Mouse (Mus musculus) embryonic facial prominence, embryonic 15.5 days (tissue): Measurements from ENCODE around the gene Grm7. TPM values are rescaled to one million over a fixed set of nuclear protein-coding genes. Genes with fewer than 3 reads are reported as not detected.
A peak's percentile ranks its signal among the peaks of the same experiment; 100 is the strongest.

Experiments used
- ATAC-seq: fragments of 200-750 bp; cut with Nextera tagmentation; 2 replicates; pipeline ENCODE4 v1.8.0; 2017; ENCODE audit warnings: low read depth, moderate TSS enrichment; ENCODE audit not compliant: insufficient number of reproducible peaks, low FRiP score, low TSS enrichment
- H3K27ac ChIP-seq: fragments of 300-500 bp; sonication (generic); replicated peaks from 2 replicates; pipeline ENCODE4 v1.5.1; 2015; ENCODE audit warnings: mild to moderate bottlenecking, inconsistent platforms
- H3K27me3 ChIP-seq: fragments of 300-500 bp; sonication (generic); 2 replicates; pipeline ENCODE4 v1.6.1; 2015; ENCODE audit warnings: inconsistent platforms
- H3K36me3 ChIP-seq: fragments of 300-500 bp; sonication (generic); 2 replicates; pipeline ENCODE4 v1.6.1; 2015; ENCODE audit warnings: mild to moderate bottlenecking, inconsistent platforms
- H3K4me1 ChIP-seq: fragments of 300-500 bp; sonication (generic); 2 replicates; pipeline ENCODE4 v1.6.1; 2015; ENCODE audit warnings: inconsistent platforms
- H3K4me2 ChIP-seq: fragments of 300-500 bp; sonication (generic); replicated peaks from 2 replicates; pipeline ENCODE4 v1.6.1; 2015; ENCODE audit warnings: mild to moderate bottlenecking, inconsistent platforms
- H3K4me3 ChIP-seq: fragments of 300-500 bp; sonication (generic); replicated peaks from 2 replicates; pipeline ENCODE4 v1.5.1; 2015; ENCODE audit warnings: mild to moderate bottlenecking, inconsistent platforms
- H3K9ac ChIP-seq: fragments of 300-500 bp; sonication (generic); 2 replicates; pipeline ENCODE4 v1.6.1; 2015; ENCODE audit warnings: inconsistent platforms
- H3K9me3 ChIP-seq: fragments of 300-500 bp; sonication (generic); replicated peaks from 2 replicates; pipeline ENCODE4 v1.6.1; 2016; ENCODE audit warnings: inconsistent platforms
- WGBS: fragments of 180-500 bp; shearing (Covaris S2); methylation state at CpG from one replicate; pipeline ENCODE4 v1.1.7; 2015; 5-methylcytosine and 5-hydroxymethylcytosine counted together
- polyA plus RNA-seq: library from polyadenylated mRNA; unstranded; fragments of >200 nt; fragmentation: Nextera tagmentation; extraction: Ambion mirVana; gene quantifications from 2 replicates; pipeline ENCODE4 v1.2.1, GENCODE M21; 2015

Gene Grm7
- polyA plus RNA-seq, 1 experiment from 2014 or later = 2.4 TPM

DNA sequence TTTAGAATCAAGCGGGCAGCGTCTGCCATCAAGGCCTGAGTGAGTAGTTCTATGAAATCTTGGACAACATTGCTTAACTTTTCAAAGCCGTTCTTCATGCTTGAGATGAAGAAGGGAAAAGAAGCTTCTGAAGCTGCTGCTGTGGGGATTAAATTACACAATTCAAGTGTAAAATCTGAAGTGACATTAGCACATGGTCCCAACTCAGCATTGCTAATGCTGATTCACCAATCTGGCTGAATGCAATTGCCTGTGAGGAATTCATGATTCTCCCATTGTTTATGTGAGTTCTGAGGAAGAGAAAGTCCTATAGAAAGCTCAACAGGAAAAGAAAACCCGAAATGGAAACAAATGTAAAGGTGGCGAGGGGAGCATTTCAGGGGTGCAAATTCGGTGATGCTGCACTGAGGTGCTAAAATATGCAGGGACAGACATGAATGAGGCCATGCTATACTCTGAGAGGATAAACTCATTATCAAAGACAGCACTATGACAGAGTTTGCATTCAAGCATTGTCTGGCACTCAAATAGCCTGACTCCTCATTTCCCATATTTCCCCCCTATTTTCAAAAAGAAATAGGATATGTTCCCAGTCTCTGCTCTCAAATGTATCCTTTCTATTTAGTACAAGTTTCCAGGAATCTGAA is 575.8 kb downstream of the Grm7 start:
- Histone ChIP-seq H3K9ac (no peak overlapping the region), H3K27ac (no peak overlapping the region), H3K9me3 (no peaks in the 10 kb centered on the region), H3K36me3 (no peaks in the 10 kb centered on the region), H3K4me2 (no peak overlapping the region), H3K27me3 (no peaks in the 10 kb centered on the region), H3K4me3 (no peak overlapping the region), H3K4me1 (no peaks in the 10 kb centered on the region)
- WGBS = 71% methylated on average over 6 of the region's 6 CpGs
- ATAC-seq = no peak

DNA sequence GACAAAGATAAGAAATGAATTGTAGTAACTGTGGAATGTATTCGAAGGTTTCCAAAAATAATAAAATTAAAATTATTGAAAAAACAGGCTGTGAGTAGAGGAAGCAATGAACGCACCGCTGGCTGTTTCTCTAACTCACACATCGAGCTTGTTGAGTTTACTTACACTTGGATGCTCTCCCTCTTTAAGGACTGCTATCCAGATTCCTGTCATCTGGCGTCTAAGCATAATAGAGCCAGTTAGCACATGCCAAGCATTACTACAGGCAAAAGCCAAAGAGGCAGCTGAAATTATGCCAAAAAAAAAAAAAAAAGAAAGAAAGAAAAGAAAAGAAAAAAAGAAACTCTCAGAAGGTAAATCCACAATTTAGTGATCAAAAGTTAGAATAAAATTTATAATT is 609.8 kb downstream of the Grm7 start:
- no peak for ATAC-seq

DNA sequence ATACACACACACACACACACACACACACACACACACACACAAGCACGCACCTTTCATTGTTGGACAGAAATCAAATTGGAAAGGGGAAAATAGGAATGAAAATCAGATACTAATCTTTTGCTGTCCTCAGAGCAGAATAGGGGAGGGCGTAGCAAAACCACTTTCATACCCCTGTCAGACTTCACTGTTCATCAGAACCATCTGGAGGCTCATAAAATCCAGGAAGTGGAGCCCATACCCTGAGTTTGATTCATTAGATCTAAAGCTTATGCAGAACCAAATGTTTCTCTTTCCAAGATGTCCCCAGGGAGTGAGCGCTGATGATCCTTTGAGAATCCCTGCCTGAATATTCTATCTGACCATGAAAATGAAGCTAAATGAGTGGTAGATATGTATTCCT is 611.6 kb downstream of the Grm7 start:
- H3K4me2 ChIP-seq = no peak overlapping the region
- ATAC-seq = no peak
- H3K36me3 ChIP-seq = no peaks in the 10 kb centered on the region
- H3K9me3 ChIP-seq = no peaks in the 10 kb centered on the region
- H3K27ac ChIP-seq = no peak overlapping the region
- H3K4me3 ChIP-seq = no peak overlapping the region
- no peaks in the 10 kb centered on the region for H3K4me1 ChIP-seq
- no peak overlapping the region for H3K9ac ChIP-seq
- no peaks in the 10 kb centered on the region for H3K27me3 ChIP-seq
- WGBS = 44% methylated on average over 3 of the region's 3 CpGs

More for the DNA sequence above, 609.8 kb downstream of the Grm7 start:
- H3K4me1 ChIP-seq = no peaks in the 10 kb centered on the region
- no peak overlapping the region for H3K4me3 ChIP-seq
- WGBS = 60% methylated on average over 5 of the region's 5 CpGs
- H3K4me2 ChIP-seq = no peak overlapping the region
- H3K36me3 ChIP-seq = no peaks in the 10 kb centered on the region
- no peak overlapping the region for H3K9ac ChIP-seq
- no peaks in the 10 kb centered on the region for H3K27me3 ChIP-seq
- no peaks in the 10 kb centered on the region for H3K9me3 ChIP-seq
- H3K27ac ChIP-seq = no peak overlapping the region

DNA sequence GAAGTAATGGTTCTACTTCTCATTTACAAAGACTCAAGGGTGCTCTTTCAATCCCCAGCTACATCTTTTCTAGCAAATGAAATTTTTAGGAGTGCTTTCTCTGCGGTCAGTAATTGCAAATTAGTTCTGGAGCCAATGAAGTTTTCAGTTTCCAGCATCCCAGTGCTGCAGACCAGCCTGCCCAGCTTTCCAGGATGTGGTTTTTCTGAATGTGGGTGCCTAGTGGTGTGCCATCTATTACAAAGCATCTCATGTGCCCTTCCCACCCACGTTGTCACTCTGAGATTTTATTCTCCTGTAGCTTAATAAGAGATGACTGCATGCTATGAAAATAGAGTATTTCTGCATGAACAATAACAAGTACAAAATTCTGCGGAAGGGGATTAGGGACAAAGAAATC is 612.9 kb downstream of the Grm7 start:
- H3K27ac ChIP-seq = no peak overlapping the region
- WGBS = 59% methylated on average over 3 of the region's 3 CpGs
- H3K4me2 ChIP-seq = no peak overlapping the region
- H3K9me3 ChIP-seq = no peaks in the 10 kb centered on the region
- H3K27me3 ChIP-seq = no peaks in the 10 kb centered on the region
- ATAC-seq = no peak
- H3K4me3 ChIP-seq = no peak overlapping the region
- no peaks in the 10 kb centered on the region for H3K36me3 ChIP-seq
- no peak overlapping the region for H3K9ac ChIP-seq
- no peaks in the 10 kb centered on the region for H3K4me1 ChIP-seq

DNA sequence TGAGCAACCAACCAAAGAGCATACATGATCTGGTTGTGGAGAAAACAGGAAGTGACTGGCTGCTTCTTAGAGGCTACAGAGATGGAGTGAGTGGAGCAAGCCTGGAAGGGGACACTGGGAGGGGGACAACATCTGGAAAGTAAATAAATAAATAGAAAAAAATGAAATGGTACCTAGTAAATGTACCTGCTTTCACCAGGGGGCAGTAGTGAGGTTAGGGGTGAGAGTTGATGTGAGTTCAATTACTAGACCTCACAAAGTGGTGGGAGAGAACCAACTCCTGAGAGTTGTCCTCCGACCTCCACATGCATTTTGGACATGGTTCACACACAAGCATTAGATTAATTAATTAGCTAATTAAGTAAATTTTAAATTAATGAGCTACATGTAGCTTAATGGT is 615.8 kb downstream of the Grm7 start:
- no peaks in the 10 kb centered on the region for H3K27me3 ChIP-seq
- 84% methylated on average over 1 of the region's 1 CpGs for WGBS
- ATAC-seq = no peak
- H3K36me3 ChIP-seq = no peaks in the 10 kb centered on the region
- no peak overlapping the region for H3K9ac ChIP-seq
- H3K4me2 ChIP-seq = no peak overlapping the region
- no peak overlapping the region for H3K27ac ChIP-seq
- H3K4me3 ChIP-seq = no peak overlapping the region
- no peaks in the 10 kb centered on the region for H3K9me3 ChIP-seq
- no peaks in the 10 kb centered on the region for H3K4me1 ChIP-seq

DNA sequence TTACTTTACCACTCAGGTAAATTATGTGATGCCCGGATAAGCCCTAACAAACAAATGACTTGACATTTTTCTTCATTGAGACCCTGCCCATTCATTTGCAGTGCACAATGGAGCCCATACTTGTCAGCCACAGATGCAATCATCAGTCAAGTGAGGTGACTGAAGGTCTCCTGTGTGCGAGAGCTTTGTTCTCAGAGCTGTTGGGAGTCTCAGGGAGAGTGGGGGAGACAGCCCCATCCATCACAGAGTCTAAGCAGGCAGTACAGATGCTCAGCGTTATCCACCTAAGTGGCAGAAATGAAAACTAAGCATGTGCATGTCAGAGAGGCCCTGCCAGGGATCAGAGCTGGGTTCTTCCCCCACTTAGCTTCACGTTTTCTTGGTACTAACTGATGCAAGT is 631.3 kb downstream of the Grm7 start:
- H3K9me3 ChIP-seq = no peaks in the 10 kb centered on the region
- H3K36me3 ChIP-seq = no peaks in the 10 kb centered on the region
- 64% methylated on average over 4 of the region's 4 CpGs for WGBS
- H3K9ac ChIP-seq = no peak overlapping the region
- H3K27me3 ChIP-seq = no peaks in the 10 kb centered on the region
- no peak overlapping the region for H3K4me3 ChIP-seq
- H3K4me2 ChIP-seq = no peak overlapping the region
- H3K4me1 ChIP-seq = no peaks in the 10 kb centered on the region
- no peak for ATAC-seq
- no peak overlapping the region for H3K27ac ChIP-seq

DNA sequence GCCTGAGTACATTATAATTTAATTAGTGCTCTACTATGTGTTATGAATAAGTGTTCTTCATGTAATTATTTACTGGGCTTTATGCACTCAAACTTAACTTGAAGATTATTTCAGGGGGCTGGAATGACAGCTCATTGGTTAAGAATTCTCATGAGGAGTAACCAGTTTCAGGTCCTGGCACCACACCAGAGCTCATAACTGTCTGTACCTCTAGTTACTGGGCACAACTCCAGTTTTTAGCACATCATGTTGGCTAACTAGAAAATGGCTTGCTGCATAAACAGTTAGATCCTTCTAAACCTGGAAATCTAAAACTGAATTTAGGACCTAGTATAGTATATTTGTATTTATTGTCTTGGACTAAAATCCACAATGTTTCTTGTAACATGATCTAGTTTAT is 633.1 kb downstream of the Grm7 start:
- Histone ChIP-seq H3K27me3 (no peaks in the 10 kb centered on the region), H3K4me3 (no peak overlapping the region), H3K9ac (no peak overlapping the region), H3K36me3 (no peaks in the 10 kb centered on the region), H3K9me3 (no peaks in the 10 kb centered on the region), H3K4me2 (no peak overlapping the region), H3K4me1 (no peaks in the 10 kb centered on the region), H3K27ac (no peak overlapping the region)
- no peak for ATAC-seq

DNA sequence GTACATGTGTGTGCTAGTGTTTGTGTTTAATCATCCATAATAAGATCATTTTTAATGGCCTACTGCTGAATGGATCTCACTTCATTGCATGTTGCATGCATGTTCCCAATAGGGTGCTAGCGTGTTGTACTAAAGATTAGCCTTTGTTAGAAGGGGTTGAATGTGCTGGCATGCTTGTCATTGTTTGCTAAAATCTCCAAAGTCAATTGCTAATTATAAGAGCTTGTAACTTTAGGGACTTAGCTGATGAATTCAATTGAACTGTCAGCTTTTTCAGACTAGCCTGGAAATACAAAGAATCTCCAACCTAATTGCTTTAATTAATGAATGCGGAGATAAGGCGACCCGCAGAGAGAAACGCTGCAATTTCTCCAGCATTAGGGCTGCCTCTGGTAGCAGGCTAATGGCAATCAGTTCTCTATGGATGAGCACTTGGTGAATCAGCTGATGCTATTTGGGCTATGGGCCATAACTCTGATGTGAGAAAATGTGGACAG is 648.2 kb downstream of the Grm7 start:
- 63% methylated on average over 5 of the region's 5 CpGs for WGBS
- no peak overlapping the region for H3K9ac ChIP-seq
- no peaks in the 10 kb centered on the region for H3K36me3 ChIP-seq
- H3K4me1 ChIP-seq = no peaks in the 10 kb centered on the region
- H3K4me2 ChIP-seq = no peak overlapping the region
- no peaks in the 10 kb centered on the region for H3K27me3 ChIP-seq
- H3K27ac ChIP-seq = no peak overlapping the region
- H3K9me3 ChIP-seq = no peaks in the 10 kb centered on the region
- no peak overlapping the region for H3K4me3 ChIP-seq
- no peak for ATAC-seq

DNA sequence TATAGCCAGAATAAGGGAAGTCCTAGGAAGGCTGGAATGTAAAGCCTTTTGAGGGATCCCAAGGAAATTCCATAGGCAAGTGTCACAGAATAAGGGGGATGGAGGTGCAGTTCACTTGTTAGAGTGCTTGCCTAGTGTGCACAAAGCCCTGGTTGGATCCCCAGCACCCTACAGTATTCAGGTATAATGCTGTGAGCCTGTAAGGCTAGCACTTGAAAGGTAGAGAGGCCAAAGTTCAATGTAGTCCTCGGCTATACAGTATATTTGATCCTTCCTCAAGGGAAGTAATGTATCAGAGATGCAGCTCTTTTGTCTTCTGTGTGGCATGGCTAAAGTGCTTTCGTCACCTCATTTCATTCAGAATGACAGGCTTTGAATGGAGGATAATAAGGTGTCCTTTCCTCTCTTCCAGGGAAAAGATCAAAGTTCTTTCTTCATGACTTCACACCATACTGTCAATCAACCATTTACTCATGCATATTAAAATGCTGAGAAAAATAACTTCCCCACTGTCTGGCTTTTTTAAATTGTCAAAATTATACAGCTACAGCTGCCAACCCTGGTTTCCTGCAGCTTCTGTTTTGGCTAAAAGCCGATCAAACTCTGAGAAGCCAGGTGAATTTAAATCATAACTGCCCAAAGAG is 658.7 kb downstream of the Grm7 start:
- Histone ChIP-seq H3K36me3 (no peaks in the 10 kb centered on the region), H3K9ac (no peak overlapping the region), H3K27ac (no peak overlapping the region), H3K4me1 (no peaks in the 10 kb centered on the region), H3K4me3 (no peak overlapping the region), H3K9me3 (no peaks in the 10 kb centered on the region), H3K4me2 (no peak overlapping the region), H3K27me3 (no peaks in the 10 kb centered on the region)
- 50% methylated on average over 3 of the region's 3 CpGs for WGBS
- ATAC-seq = no peak

DNA sequence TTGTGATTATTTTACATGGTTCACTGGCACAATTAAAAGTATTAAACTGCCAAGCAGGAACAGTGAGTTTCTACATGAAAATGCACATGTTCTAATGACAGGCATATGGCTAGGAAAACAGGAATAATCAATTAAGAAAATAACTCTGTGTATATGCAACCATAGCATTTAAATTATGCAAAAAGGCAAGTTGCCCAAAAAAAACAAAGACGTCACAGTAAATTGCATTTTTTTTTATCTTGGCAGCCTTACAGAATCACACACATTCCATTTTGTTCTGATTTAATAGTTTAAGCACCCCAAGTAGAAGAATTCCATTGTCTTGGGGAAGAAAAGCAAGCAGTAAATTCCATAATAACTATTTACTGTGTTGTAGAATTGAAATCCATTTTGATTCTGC is 716.3 kb downstream of the Grm7 start:
- no peak overlapping the region for H3K9ac ChIP-seq
- peak; percentile 39; the same call in 1 of the 2 replicates for ATAC-seq
- H3K27me3 ChIP-seq = no peaks in the 10 kb centered on the region
- H3K4me3 ChIP-seq = no peak overlapping the region
- no peak overlapping the region for H3K27ac ChIP-seq
- H3K4me1 ChIP-seq = no peaks in the 10 kb centered on the region
- 33% methylated on average over 1 of the region's 1 CpGs for WGBS
- no peaks in the 10 kb centered on the region for H3K36me3 ChIP-seq
- no peaks in the 10 kb centered on the region for H3K9me3 ChIP-seq
- no peak overlapping the region for H3K4me2 ChIP-seq

DNA sequence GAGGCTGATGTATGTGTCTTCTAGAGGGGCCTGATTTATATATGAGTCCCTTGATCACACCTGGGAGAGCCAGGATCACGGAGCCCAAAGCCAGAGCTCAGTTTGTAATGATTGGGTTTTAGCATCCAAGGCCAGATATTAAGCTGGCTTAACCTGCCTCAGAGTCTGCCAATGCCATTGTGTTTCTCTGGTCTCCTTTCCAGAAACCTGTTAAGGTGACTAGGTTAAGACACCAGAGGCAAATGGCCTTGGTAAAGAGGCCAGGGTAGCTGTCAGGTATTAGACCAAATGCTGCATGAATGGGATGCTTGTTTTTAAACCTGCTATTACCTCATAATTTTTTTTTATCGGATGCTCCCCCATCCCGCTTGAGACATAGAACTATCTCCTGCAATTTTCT is 722.7 kb downstream of the Grm7 start:
- no peaks in the 10 kb centered on the region for H3K36me3 ChIP-seq
- no peaks in the 10 kb centered on the region for H3K4me1 ChIP-seq
- no peak for ATAC-seq
- H3K27me3 ChIP-seq = no peaks in the 10 kb centered on the region
- H3K4me2 ChIP-seq = no peak overlapping the region
- H3K27ac ChIP-seq = no peak overlapping the region
- no peak overlapping the region for H3K9ac ChIP-seq
- no peak overlapping the region for H3K4me3 ChIP-seq
- H3K9me3 ChIP-seq = no peaks in the 10 kb centered on the region
- WGBS = 82% methylated on average over 3 of the region's 3 CpGs

DNA sequence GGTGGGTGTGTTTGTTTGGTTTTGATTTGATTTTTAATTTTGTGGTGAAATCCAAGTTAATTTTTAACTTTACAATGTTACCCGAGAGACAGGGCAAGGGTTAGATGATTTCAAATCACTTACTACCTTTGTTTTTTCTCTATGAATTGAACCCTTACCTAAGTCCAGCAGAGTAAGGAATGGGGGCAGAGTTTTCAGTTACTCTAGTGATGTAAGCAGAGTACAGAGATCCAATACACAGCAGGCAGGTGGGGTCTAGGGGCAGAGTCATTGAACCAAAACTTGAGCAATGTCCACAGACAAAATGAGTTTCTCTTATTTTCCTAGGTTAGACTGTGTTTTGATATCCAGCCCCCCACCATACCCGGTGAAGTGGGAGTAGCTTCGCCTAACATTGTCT is 723.2 kb downstream of the Grm7 start:
- 52% methylated on average over 3 of the region's 3 CpGs for WGBS
- ATAC-seq = no peak

More for the DNA sequence above, 723.2 kb downstream of the Grm7 start:
- Histone ChIP-seq H3K9me3 (no peaks in the 10 kb centered on the region), H3K4me2 (no peak overlapping the region), H3K9ac (no peak overlapping the region), H3K27ac (no peak overlapping the region), H3K4me1 (no peaks in the 10 kb centered on the region), H3K27me3 (no peaks in the 10 kb centered on the region), H3K36me3 (no peaks in the 10 kb centered on the region), H3K4me3 (no peak overlapping the region)
